Mouse (Mus musculus) cerebellum, adult 11-12 months (tissue): ENCODE results near the gene Dnm1.

Source experiments
- DNase-seq: peaks from one replicate; pipeline ENCODE4 v3.0.0; 2022

The Dnm1 gene

DNA sequence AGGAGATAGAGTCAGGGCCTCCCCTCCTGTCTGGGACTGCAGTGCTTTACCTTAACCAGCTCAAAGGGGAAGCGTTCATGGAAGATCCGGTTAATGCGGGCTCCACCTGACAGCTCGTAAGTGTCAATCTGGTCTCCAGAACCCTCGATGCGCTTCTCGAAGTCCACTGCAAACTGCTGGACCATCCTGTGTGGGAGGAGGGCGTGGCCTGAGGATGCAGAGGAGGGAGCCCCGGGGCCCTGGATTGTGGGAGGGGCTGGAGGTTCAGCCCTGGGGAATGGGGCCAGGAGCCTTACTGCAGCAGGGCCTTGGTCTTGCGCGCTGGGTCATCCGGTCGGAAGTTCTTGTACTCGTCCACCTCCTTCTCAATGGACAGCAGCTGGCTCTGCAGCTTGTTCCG lies 17.2 kb downstream of the Dnm1 start:
- no peak for DNase-seq

DNA sequence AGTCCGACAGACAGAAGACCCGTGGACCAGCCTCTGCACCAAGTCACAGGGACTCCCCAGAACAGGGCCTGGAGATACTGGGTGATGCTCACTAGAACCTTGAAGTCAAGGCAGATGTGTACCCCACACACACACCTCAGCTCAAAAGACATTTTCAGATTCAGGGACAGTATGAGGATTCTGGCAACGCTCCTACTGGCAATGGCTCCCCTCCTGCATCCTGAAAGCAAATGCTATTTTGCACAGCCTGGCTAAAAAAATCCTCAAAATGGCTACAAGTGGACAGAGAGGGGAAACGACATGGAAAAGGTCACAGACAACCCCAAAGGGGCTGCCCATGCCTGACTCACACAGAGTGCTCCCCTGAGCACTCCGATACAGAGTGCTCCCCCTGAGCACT lies 21.0 kb downstream of the Dnm1 start:
- no peak for DNase-seq

DNA sequence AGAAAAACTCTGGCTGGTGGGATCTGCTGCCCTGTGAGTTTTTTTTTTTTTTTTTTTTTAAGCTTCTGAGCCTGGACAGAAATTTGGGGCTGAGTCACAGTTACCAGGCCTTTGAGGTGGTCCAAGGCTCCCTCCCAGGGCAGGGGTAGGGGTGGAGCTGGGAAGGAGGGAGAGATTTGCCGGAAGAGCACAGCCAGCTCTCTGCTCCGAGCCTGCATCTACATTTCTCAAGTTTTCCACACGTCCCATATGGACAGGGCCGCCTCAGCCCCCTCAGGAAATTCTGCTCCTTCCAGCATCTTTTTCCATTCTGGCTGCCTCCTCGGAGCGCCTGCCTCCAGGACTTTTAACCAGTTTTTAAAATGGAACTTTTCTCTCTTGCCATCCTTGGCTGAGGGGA lies 23.6 kb downstream of the Dnm1 start:
- no peak for DNase-seq

GRCm38 (mm10) chr2:32328911-32329460 lies 24.2 kb downstream of the Dnm1 start:
- DNase-seq: no peak

- no peak for DNase-seq
These were observed 25.9 kb downstream of the Dnm1 start for GRCm38 (mm10) chr2:32327200-32327599.

DNA sequence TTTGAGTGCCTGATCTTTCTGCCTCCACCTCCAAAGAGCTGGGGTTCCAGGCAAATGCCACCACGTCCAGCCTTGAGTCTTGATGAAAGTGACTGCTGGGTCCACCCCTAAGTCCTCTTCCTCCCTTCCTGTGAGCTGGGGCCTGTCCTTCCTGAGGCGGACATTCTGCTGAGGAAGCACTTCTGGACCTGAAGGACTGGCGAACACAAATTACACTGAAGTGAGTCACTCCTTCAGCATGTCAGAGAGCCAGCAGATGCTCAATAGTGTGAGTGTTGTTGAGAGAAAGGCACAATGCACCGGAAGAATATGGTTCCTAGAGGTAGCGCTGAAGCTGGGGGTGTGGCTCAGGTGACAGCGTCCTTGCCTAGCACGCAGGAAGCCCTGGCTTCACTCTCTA lies 27.8 kb downstream of the Dnm1 start:
- DNase-seq: no peak

DNA sequence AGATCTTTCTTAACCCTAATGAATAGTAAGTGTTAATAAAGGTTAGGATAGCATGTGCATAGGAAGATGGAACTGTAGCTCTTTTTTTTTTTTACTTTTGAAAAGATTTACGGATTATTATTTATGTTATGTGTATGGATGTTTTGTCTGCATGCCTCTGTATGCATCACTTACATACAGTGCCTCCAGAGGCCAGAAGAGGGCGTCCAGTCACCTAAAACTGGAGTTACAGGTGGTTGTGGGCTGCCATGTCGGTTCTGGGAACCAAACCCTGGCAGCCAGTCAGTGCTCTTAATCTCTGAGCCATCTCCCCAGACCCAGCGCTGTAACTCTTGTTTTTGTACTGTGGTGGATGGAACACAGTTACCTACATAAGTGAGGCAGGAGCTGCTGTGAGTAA lies 28.8 kb downstream of the Dnm1 start:
- DNase-seq: no peak

- DNase-seq: no peak
These were observed 30.1 kb downstream of the Dnm1 start for GRCm38 (mm10) chr2:32322754-32323741.

DNA sequence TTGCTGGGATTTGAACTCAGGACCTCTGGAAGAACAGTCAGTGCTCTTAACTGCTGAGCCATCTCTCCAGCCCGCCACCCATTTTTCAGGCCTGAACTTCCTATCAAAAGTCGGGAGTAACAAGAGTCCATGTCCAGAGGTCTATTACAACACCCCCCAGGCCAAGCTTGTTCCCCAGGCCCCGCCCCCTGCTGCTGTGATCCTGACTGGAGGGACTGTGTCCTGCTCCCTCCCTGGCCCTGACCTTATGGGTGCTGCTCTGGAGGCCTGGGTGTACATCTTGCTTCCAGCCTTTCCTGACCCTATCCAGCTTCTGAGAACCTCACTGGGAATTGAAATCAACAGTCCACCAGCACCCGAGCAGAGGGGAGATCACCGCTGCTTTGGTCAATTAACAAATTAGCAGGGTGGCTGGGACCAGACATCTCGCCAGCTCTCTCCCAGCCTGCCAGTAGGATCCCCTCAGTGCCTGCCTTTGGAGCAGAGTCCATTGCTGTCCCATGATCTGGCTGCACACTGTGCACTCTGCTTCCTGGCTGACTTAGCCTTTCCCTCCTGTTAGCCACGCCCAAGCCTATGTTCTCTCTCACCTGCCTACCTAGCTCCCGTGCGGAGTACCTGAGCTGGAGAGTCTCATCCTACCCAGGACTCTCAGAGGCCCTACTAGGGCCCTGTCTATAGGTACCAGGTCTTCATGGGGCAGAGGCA lies 31.4 kb downstream of the Dnm1 start:
- peak; percentile 31 for DNase-seq

GRCm38 (mm10) chr2:32320721-32321120 lies 32.4 kb downstream of the Dnm1 start:
- no peak for DNase-seq

- peak; percentile 41 for DNase-seq
These were observed 33.3 kb downstream of the Dnm1 start for GRCm38 (mm10) chr2:32319586-32320580.

DNA sequence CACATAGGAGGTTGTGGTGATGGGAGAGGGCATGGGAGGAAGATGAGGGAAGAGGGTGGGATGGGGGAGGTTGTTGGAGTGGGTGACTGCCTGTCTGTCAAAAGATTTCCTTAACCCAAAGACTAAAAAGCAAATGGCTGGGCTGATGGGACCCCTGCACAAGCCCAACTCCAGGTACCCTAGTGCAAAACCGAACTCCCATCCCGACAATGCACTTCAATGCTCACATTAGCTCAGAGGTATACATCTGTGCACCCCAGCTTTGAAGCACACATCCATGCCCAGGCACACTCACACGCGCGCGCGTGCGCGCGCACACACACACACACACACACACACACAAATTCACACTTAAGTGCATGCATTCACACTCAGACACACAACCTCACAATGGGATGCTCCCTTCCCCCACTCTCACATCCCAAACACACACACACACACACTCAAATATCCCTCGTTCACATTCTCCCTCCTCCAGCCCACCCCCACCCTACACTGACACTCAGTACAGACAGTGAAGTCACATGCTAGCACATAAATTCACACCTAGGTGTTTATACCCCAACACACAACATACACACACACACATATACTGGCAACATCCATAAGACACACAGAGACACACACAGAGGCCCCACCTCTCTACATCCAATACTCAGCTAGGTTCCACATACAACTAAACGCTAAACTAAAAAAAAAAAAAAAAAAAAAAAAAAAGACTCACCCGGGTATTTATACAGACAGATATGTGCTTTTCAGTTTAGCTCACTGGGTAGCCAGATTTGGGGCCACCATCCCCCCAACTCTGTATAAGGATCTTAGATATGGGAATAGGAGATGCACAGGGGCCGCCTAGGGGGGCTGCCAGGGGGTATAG lies 34.2 kb downstream of the Dnm1 start:
- no peak for DNase-seq

GRCm38 (mm10) chr2:32317791-32318417 lies 35.2 kb downstream of the Dnm1 start:
- peak; percentile 44 for DNase-seq

GRCm38 (mm10) chr2:32316887-32317656 lies 36.1 kb downstream of the Dnm1 start:
- peak; percentile 39 for DNase-seq

DNA sequence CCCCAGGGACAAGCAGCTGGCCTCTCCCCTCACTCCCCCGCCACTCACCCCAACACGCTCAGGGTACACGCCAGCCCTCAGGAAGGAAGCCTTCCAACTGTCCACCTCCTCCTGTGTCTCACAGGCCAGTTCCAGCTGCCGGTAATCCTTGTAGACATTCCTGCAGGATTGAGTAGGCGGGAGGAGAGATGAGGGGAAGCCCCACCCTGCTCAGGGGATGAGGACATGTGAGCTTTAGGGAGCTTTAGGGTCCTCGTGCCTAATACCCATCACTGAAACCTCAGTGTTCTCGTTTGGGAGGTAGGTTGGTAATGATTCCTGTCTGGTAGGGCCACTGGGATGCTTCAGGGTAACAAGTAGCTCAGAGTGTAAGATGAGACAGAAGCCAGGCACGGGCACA lies 37.4 kb downstream of the Dnm1 start:
- DNase-seq: peak; percentile 28

DNA sequence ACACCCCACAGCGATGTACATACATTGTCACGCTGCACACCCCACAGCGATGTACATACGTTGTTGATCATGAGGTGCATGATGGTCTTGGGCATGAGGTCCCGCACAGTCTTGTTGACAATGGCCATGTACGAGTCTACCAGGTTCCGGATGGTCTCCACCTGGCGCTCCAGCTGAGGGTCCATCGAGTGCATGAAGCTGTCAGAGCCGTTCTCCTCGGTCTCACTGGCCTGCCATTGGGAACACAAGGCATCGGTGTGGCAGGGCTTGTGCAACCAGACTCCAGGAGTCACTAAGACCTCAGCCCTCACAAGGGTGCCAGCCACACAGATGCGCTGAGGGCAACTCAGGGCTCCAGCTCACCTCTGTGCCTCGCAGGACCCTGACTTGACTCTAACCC lies 38.3 kb downstream of the Dnm1 start:
- DNase-seq: no peak

- DNase-seq: peak; percentile 64
These were observed 40.7 kb downstream of the Dnm1 start for GRCm38 (mm10) chr2:32312318-32312964.

GRCm38 (mm10) chr2:32311443-32312317 lies 41.5 kb downstream of the Dnm1 start:
- peak; percentile 48 for DNase-seq
